Mouse (Mus musculus) cortical plate, adult 2 months (tissue): ENCODE measurements at regions not wholly inside any gene's neighbourhood (a gene's known extent, or its start where the extent isn't known, plus 50 kb on each side); places are given as distances from the start of the nearest gene placed in this dataset.

ENCODE experiments used
- CTCF ChIP-seq: fragments of 200-500 bp; IDR thresholded peaks from 2 replicates; pipeline ENCODE4 v1.5.1; 2011; ENCODE audit warnings: mild to moderate bottlenecking, control low read depth, low read length; ENCODE audit not compliant: insufficient read depth; ENCODE audit errors: extremely low read depth
- POLR2A ChIP-seq: fragments of 200-500 bp; IDR thresholded peaks from 2 replicates; pipeline ENCODE4 v1.6.1; 2011; ENCODE audit warnings: mild to moderate bottlenecking, low read length, control low read depth; ENCODE audit not compliant: insufficient read depth; ENCODE audit errors: extremely low read depth

DNA sequence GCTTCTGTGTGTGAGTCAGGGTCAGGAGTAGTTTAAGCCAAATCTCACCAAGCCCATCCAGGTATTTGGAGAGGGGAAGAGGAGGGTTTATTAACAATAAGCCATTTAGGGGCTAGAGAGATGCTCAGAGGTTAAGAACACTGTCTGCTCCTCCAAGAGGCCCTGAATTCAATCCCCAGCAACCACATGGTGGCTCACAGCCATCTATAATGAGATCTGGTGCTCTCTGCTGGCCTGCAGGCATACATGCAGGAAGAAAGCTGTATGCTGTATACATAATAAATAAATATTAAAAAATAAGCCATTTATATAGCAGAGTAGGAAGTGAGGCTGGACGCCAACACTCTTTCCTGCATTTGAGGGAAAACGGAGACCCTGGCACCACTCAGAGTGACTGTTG, 330.4 kb upstream of the Arglu1 start:
- TF ChIP-seq POLR2A (no peak), CTCF (no peak)
